Mouse (Mus musculus) left cerebral cortex, adult 18-20 months (tissue): Measurements from ENCODE around the gene Enox1. TPM values are rescaled to one million over a fixed set of nuclear protein-coding genes. Genes with fewer than 3 reads are reported as not detected.

Source experiments
- DNase-seq, 2 experiments: peaks; one replicate each; pipeline ENCODE4 v3.0.0; 2021 to 2022; ENCODE audit warnings: low spot score in 2 of 2, mixed read lengths in 1 of 2
- total RNA-seq, 2 experiments: library from RNA; stranded (reverse); gene quantifications; 2 replicates each; pipeline ENCODE4 v1.2.3; 2021

The Enox1 gene
- total RNA-seq, 2 experiments from 2014 or later, result 43.8 to 44.9 TPM

- DNase-seq, result no peak
These were observed 38.9 kb downstream of the Enox1 start for GRCm38 (mm10) chr14:77195314-77196020.

GRCm38 (mm10) chr14:77196246-77196645 lies 39.7 kb downstream of the Enox1 start:
- no peak for DNase-seq

- no peak for DNase-seq
These were observed 40.9 kb downstream of the Enox1 start for GRCm38 (mm10) chr14:77197414-77197915.

GRCm38 (mm10) chr14:77210889-77211288 lies 54.3 kb downstream of the Enox1 start:
- DNase-seq, result no peak

GRCm38 (mm10) chr14:77213210-77213609 lies 56.6 kb downstream of the Enox1 start:
- no peak for DNase-seq

GRCm38 (mm10) chr14:77214848-77215247 lies 58.3 kb downstream of the Enox1 start:
- peak; percentile 21 to 42 for DNase-seq

- DNase-seq, result peak; percentile 36 to 54
These were observed 68.8 kb downstream of the Enox1 start for GRCm38 (mm10) chr14:77225346-77225745.

- DNase-seq, result no peak
These were observed 82.2 kb downstream of the Enox1 start for GRCm38 (mm10) chr14:77238811-77239210.

GRCm38 (mm10) chr14:77239360-77239759 lies 82.8 kb downstream of the Enox1 start:
- no peak for DNase-seq

- DNase-seq, result no peak
These were observed 90.4 kb downstream of the Enox1 start for GRCm38 (mm10) chr14:77246977-77247376.

- peak in 1 of 2 experiments; percentile 17 for DNase-seq
These were observed 91.9 kb downstream of the Enox1 start for GRCm38 (mm10) chr14:77248426-77248825.

GRCm38 (mm10) chr14:77248946-77249345 lies 92.4 kb downstream of the Enox1 start:
- DNase-seq, result no peak

- no peak for DNase-seq
These were observed 94.2 kb downstream of the Enox1 start for GRCm38 (mm10) chr14:77250652-77251238.

- DNase-seq, result no peak
These were observed 98.6 kb downstream of the Enox1 start for GRCm38 (mm10) chr14:77255201-77255600.

GRCm38 (mm10) chr14:77255711-77256110 lies 99.1 kb downstream of the Enox1 start:
- no peak for DNase-seq

- DNase-seq, result no peak
These were observed 100.4 kb downstream of the Enox1 start for GRCm38 (mm10) chr14:77256943-77257342.

GRCm38 (mm10) chr14:77257461-77257860 lies 100.9 kb downstream of the Enox1 start:
- no peak for DNase-seq

GRCm38 (mm10) chr14:77258186-77258585 lies 101.6 kb downstream of the Enox1 start:
- no peak for DNase-seq

GRCm38 (mm10) chr14:77259686-77260085 lies 103.1 kb downstream of the Enox1 start:
- DNase-seq, result no peak

- DNase-seq, result no peak
These were observed 103.5 kb downstream of the Enox1 start for GRCm38 (mm10) chr14:77260107-77260506.

- DNase-seq, result no peak
These were observed 110.5 kb downstream of the Enox1 start for GRCm38 (mm10) chr14:77266805-77267771.
